Mouse (Mus musculus): ENCODE data around the gene Fat3.

DNA sequence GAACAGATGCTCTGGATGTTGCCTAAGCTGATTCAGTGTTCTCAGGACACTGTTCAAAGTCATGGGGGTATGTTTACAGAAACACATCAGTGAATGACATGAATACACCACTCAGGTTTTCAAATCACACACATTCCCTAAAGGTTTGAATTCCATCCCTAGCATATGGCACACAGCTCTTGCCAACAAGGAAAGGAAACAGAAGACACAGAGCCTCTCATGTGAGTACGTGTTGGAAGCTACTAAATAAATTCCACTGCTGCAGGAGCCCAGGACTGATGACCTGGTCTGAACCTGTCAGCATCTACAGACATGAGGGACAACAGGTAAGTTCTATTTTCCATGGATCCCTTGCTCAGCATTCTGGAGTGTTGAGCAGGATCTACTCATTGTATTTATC, 528.9 kb downstream of the Fat3 start:
- no peak for TF ChIP-seq CTCF (IDR thresholded peaks at IDR 0.05; ENCODE audit: low read depth, low read length)
- TF ChIP-seq POLR2A (IDR thresholded peaks at IDR 0.05; ENCODE audit: borderline replicate concordance, low read depth, low read length): no peak

Measured in bone marrow macrophage, adult 2 months (primary cell).